Mouse (Mus musculus) intestine, embryonic 14.5 days (tissue): Measurements from ENCODE around the gene Tmem127. TPM values are rescaled to one million over a fixed set of nuclear protein-coding genes. Genes with fewer than 3 reads are reported as not detected.
"Not testable (repeated sequence)": the region's sequence is repeated elsewhere in the genome, so short reads cannot be mapped to it uniquely, and the experiment has no call there.

ENCODE experiments used
- ATAC-seq: fragments of 200-750 bp; cut with Nextera tagmentation; replicated peaks from 2 replicates; pipeline ENCODE4 v1.8.0; 2017; ENCODE audit warnings: low read depth, moderate number of reproducible peaks, moderate TSS enrichment, moderate library complexity; ENCODE audit not compliant: low FRiP score, low TSS enrichment
- DNase-seq: peaks from one replicate; pipeline ENCODE4 v3.0.0-alpha.2; 2018; ENCODE audit warnings: low spot score
- H3K27ac ChIP-seq: fragments of 300-500 bp; sonication (generic); 2 replicates; pipeline ENCODE4 v1.5.1; 2014; ENCODE audit warnings: low read depth, mild to moderate bottlenecking, control low read depth
- H3K27me3 ChIP-seq: fragments of 300-500 bp; sonication (generic); replicated peaks from 2 replicates; pipeline ENCODE4 v1.6.1; 2014; ENCODE audit warnings: low read length, control low read depth; ENCODE audit not compliant: control insufficient read depth, insufficient read depth
- H3K36me3 ChIP-seq: fragments of 300-500 bp; sonication (generic); 2 replicates; pipeline ENCODE4 v1.6.1; 2014; ENCODE audit warnings: low read length, control low read depth; ENCODE audit not compliant: control insufficient read depth, insufficient read depth
- H3K4me1 ChIP-seq: fragments of 300-500 bp; sonication (generic); replicated peaks from 2 replicates; pipeline ENCODE4 v1.6.1; 2014; ENCODE audit warnings: low read length, control low read depth, mixed read lengths; ENCODE audit not compliant: control insufficient read depth, insufficient read depth
- H3K4me2 ChIP-seq: fragments of 300-500 bp; sonication (generic); 2 replicates; pipeline ENCODE4 v1.6.1; 2014; ENCODE audit warnings: low read length
- H3K4me3 ChIP-seq: fragments of 300-500 bp; sonication (generic); 2 replicates; pipeline ENCODE4 v1.5.1; 2014; ENCODE audit warnings: low read depth, low read length, control low read depth, mixed read lengths
- H3K9ac ChIP-seq: fragments of 300-500 bp; sonication (generic); 2 replicates; pipeline ENCODE4 v1.6.1; 2014; ENCODE audit warnings: mild to moderate bottlenecking, low read length
- H3K9me3 ChIP-seq: fragments of 300-500 bp; sonication (generic); 2 replicates; pipeline ENCODE4 v1.6.1; 2016; ENCODE audit warnings: low read length, control low read depth; ENCODE audit not compliant: control insufficient read depth
- WGBS: fragments of 180-500 bp; shearing (Covaris S2); extraction: QIAGEN DNeasy Blood & Tissue Kit; methylation state at CpG from one replicate; pipeline ENCODE4 v1.1.7; 2014; 5-methylcytosine and 5-hydroxymethylcytosine counted together
- polyA plus RNA-seq: library from polyadenylated mRNA; unstranded; fragments of >200 nt; fragmentation: Nextera tagmentation; extraction: Ambion mirVana; gene quantifications from 2 replicates; pipeline ENCODE4 v1.2.1, GENCODE M21; 2014

The Tmem127 gene
- polyA plus RNA-seq, 1 experiment from 2014 or later: 20.4 TPM

- no peak overlapping the region for H3K4me2 ChIP-seq
- WGBS: 82% methylated on average over 3 of the region's 3 CpGs
- H3K27ac ChIP-seq: no peak overlapping the region
- ATAC-seq (no peak), DNase-seq (no peak)
- H3K4me1 ChIP-seq: no peaks in the 10 kb centered on the region
- H3K4me3 ChIP-seq: no peak overlapping the region
- no peak overlapping the region for H3K9ac ChIP-seq
- H3K36me3 ChIP-seq: peaks cover 56% of the 10 kb centered on the region
- H3K9me3 ChIP-seq: no peaks in the 10 kb centered on the region
- no peaks in the 10 kb centered on the region for H3K27me3 ChIP-seq
Measured at GRCm38 (mm10) chr2:127300701-127301100, 53.0 kb downstream of the Tmem127 start.

DNA sequence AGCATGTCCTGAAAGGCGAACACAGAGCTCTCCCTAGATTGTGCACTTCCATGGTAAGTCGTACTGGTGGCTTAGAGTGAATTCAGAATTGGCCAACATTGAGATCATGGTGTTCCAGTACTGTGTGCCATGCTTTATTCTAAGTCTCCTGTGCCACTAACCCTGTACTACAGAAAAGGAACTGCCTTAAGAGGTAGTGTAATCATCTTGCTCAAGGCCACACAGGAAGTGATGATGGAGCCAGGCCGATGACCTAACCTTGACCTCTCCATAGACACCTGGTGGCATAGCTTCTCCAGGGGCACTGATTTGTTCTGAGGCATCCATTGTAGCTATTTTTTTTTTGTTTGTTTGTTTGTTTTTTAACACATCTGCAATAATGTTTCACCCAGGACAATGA is 54.2 kb downstream of the Tmem127 start:
- Histone ChIP-seq H3K9me3 (no peaks in the 10 kb centered on the region), H3K9ac (no peak overlapping the region), H3K27me3 (no peaks in the 10 kb centered on the region), H3K4me1 (no peaks in the 10 kb centered on the region), H3K4me2 (no peak overlapping the region), H3K4me3 (no peak overlapping the region), H3K27ac (no peak overlapping the region), H3K36me3 (peaks cover 45% of the 10 kb centered on the region)
- ATAC-seq: no peak
- 87% methylated on average over 3 of the region's 3 CpGs for WGBS
- DNase-seq: no peak

- H3K9me3 ChIP-seq, H3K9ac ChIP-seq, H3K27ac ChIP-seq, H3K4me1 ChIP-seq, ATAC-seq, DNase-seq, H3K4me2 ChIP-seq, H3K27me3 ChIP-seq, H3K4me3 ChIP-seq: not testable (repeated sequence)
- peaks cover 22% of the 10 kb centered on the region for H3K36me3 ChIP-seq
- 90% methylated on average over 4 of the region's 4 CpGs for WGBS
Measured at GRCm38 (mm10) chr2:127304192-127304591, 56.5 kb downstream of the Tmem127 start.

DNA sequence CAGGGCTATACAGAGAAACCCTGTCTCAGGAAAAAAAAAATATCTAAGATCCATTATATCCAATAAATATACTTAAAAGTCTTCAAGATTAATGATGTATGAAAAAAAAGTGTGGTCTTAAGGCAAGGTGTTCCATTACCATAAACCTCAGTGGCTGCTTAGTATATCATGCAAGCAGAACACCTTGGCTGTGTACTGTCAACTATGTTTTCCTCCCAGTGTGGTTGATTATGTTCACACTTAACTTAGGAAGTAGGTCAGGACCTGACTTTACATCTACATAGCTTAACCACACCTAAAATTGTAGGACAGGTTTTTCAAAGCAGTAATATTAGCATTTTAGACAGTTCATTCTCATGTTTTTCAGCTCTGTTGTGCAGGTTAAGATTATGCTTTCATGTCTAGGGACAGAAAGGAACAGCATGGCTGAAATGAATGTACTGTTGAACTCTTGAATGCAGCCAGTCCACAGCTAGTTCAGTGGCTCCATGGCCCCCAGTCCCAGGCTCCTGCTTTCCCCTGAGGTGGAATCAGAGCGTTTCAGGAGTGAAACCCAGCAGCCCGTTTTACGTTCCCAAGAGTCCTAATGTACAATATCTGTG is 57.0 kb downstream of the Tmem127 start:
- H3K27ac ChIP-seq: no peak overlapping the region
- DNase-seq (no peak), ATAC-seq (no peak)
- H3K36me3 ChIP-seq: peaks cover 17% of the 10 kb centered on the region
- no peaks in the 10 kb centered on the region for H3K27me3 ChIP-seq
- H3K9ac ChIP-seq: no peak overlapping the region
- H3K4me1 ChIP-seq: no peaks in the 10 kb centered on the region
- 78% methylated on average over 3 of the region's 3 CpGs for WGBS
- no peaks in the 10 kb centered on the region for H3K9me3 ChIP-seq
- no peak overlapping the region for H3K4me3 ChIP-seq
- no peak overlapping the region for H3K4me2 ChIP-seq

- no peak for DNase-seq
- ATAC-seq: no peak
- H3K36me3 ChIP-seq: 0 out of 2 replicates have a peak, but pooled peaks cover 3% of the 10 kb centered on the region
- H3K9me3 ChIP-seq: no peaks in the 10 kb centered on the region
- H3K9ac ChIP-seq: no peak overlapping the region
- H3K27ac ChIP-seq: no peak overlapping the region
- H3K4me3 ChIP-seq: no peak overlapping the region
- no peaks in the 10 kb centered on the region for H3K4me1 ChIP-seq
- no peak overlapping the region for H3K4me2 ChIP-seq
- no peaks in the 10 kb centered on the region for H3K27me3 ChIP-seq
Measured at GRCm38 (mm10) chr2:127306123-127306522, 58.4 kb downstream of the Tmem127 start.

- WGBS: 44% methylated on average over 3 of the region's 3 CpGs
- no peak for ATAC-seq
- no peak overlapping the region for H3K27ac ChIP-seq
Measured at GRCm38 (mm10) chr2:127307179-127307578, 59.5 kb downstream of the Tmem127 start.

DNA sequence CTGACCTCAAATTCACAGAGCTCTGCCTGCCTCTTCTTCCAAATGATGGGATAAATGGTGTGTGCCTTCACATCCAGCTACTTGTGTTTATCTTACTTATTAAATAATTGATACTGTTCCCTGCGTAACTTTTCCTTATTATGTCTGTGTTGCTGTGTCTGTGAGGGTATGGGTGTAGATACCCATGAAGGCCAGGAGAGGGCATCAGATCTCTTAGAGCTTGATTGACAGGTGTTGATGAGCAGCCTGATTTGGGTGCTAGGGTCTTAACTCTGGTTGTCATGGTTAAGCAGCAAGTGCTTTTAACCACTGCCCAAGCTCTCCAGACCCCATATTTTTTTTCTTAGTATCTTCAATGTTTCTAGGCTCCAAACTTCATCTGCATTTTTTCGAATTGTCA is 61.0 kb downstream of the Tmem127 start:
- H3K27ac ChIP-seq: no peak overlapping the region
- no peak overlapping the region for H3K4me2 ChIP-seq

More at GRCm38 (mm10) chr2:127307179-127307578, 59.5 kb downstream of the Tmem127 start:
- no peaks in the 10 kb centered on the region for H3K27me3 ChIP-seq
- no peaks in the 10 kb centered on the region for H3K4me1 ChIP-seq
- no peaks in the 10 kb centered on the region for H3K36me3 ChIP-seq
- no peak overlapping the region for H3K4me2 ChIP-seq
- no peak for DNase-seq
- no peaks in the 10 kb centered on the region for H3K9me3 ChIP-seq
- H3K9ac ChIP-seq: no peak overlapping the region
- no peak overlapping the region for H3K4me3 ChIP-seq

GRCm38 (mm10) chr2:127310246-127310645 is 62.5 kb downstream of the Tmem127 start:
- Histone ChIP-seq H3K27me3 (no peaks in the 10 kb centered on the region), H3K9ac (no peak overlapping the region), H3K36me3 (no peaks in the 10 kb centered on the region), H3K27ac (no peak overlapping the region), H3K4me3 (no peak overlapping the region), H3K4me2 (no peak overlapping the region), H3K9me3 (no peaks in the 10 kb centered on the region), H3K4me1 (no peaks in the 10 kb centered on the region)
- ATAC-seq: no peak
- WGBS: 52% methylated on average over 2 of the region's 2 CpGs
- DNase-seq: no peak

More for the DNA sequence above, 61.0 kb downstream of the Tmem127 start:
- H3K4me3 ChIP-seq: no peak overlapping the region
- no peaks in the 10 kb centered on the region for H3K36me3 ChIP-seq
- H3K9me3 ChIP-seq: no peaks in the 10 kb centered on the region
- no peak for ATAC-seq
- no peak overlapping the region for H3K9ac ChIP-seq
- H3K4me1 ChIP-seq: no peaks in the 10 kb centered on the region
- 91% methylated on average over 2 of the region's 2 CpGs for WGBS
- no peaks in the 10 kb centered on the region for H3K27me3 ChIP-seq
- DNase-seq: no peak

DNA sequence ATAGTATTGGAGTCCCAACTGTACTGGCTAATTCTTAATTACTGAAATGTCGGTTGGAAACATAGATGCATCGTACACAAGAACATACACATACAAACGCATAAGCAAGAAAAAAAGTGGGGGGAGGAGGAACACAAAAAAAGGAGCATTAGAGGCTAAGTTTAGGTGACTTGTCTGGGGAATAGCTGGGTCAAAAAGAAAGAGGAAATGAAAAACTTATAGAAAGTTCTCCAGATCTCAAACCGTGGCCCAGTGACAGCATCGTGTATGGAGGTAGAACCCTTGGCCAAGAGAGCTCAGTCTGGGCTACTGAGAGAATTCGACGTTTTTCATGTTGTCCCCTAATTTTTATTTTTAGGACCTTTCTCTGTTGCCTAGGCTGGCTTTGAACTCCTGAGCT is 63.0 kb downstream of the Tmem127 start:
- ATAC-seq (no peak), DNase-seq (no peak)
- Histone ChIP-seq H3K4me1 (no peaks in the 10 kb centered on the region), H3K36me3 (no peaks in the 10 kb centered on the region), H3K9ac (no peak overlapping the region), H3K27ac (no peak overlapping the region), H3K4me2 (no peak overlapping the region), H3K27me3 (no peaks in the 10 kb centered on the region), H3K4me3 (no peak overlapping the region), H3K9me3 (no peaks in the 10 kb centered on the region)
- 87% methylated on average over 7 of the region's 7 CpGs for WGBS
